Mouse (Mus musculus): ENCODE results near the gene Klc1.
A peak's percentile ranks its signal among the peaks of the same experiment; 100 is the strongest.

Gene Klc1

DNA sequence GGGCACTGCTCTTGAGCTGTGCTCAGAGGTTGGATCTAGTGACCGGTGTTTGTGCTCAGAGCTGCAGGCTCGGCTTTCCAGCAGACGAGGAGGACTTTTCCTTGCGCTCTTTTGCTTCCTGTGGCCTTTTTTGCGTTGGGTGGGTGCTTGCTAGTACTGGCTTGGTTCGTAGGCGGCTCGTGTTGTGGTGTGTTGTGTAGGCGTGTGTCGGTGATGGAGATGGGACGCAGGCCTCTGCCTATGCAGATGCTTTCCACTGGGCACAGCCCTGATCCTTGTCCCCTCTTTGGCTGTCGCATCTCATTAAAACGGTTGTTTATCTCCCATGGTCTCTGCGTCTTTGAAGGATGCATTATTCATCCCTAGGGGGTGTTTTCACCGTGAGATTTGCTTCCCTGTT is 16.2 kb downstream of the Klc1 start:
- no peak for DNase-seq

GRCm38 (mm10) chr12:111777919-111778318 is 19.3 kb downstream of the Klc1 start:
- DNase-seq, result no peak

DNA sequence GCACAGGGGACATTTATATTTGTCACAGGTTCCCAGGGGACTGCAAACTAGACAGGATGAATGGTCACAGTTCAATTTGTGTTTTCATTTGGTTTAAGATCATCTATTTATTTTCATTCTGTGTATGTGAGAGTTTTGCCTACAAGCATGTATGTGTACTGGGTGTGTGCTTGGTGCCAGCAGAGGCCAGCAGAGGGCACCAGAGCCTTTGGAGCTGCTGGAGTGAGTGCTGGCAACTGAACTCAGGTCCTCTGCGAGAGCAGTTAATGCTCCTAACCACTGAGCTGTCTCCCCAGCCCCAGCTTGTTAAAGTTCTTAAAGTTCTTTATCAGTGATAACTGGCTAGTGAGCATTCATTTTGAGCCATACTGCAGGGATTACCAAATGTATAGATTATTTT is 20.9 kb downstream of the Klc1 start:
- no peak for DNase-seq

- no peak for DNase-seq
These were observed 26.5 kb downstream of the Klc1 start for GRCm38 (mm10) chr12:111785174-111785573.

- DNase-seq, result no peak
These were observed 28.4 kb downstream of the Klc1 start for GRCm38 (mm10) chr12:111787015-111787414.

- DNase-seq, result no peak
These were observed 31.4 kb downstream of the Klc1 start for GRCm38 (mm10) chr12:111790090-111790489.

DNA sequence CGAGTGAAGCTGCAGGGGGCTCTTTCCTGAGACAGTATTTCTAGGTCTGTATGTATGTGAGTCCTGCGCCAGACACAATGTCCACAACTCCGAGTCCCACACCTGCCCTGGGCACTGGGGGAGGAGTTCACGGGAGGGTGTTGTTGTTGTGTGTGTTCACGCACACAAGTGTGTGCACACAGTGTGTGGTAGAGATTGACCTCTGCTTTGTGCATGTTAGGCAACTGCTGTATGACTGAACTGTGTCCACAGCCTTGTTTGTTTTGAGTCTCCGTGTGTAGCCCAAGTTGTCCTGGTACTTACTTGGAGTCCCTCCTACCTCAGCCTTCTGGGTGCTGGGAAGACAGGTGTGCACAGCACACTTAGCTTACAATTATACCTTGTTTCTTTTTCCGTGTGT is 32.0 kb downstream of the Klc1 start:
- no peak for DNase-seq

- no peak for DNase-seq
These were observed 32.9 kb downstream of the Klc1 start for GRCm38 (mm10) chr12:111791474-111792104.

GRCm38 (mm10) chr12:111794102-111794501 is 35.5 kb downstream of the Klc1 start:
- no peak for DNase-seq

DNA sequence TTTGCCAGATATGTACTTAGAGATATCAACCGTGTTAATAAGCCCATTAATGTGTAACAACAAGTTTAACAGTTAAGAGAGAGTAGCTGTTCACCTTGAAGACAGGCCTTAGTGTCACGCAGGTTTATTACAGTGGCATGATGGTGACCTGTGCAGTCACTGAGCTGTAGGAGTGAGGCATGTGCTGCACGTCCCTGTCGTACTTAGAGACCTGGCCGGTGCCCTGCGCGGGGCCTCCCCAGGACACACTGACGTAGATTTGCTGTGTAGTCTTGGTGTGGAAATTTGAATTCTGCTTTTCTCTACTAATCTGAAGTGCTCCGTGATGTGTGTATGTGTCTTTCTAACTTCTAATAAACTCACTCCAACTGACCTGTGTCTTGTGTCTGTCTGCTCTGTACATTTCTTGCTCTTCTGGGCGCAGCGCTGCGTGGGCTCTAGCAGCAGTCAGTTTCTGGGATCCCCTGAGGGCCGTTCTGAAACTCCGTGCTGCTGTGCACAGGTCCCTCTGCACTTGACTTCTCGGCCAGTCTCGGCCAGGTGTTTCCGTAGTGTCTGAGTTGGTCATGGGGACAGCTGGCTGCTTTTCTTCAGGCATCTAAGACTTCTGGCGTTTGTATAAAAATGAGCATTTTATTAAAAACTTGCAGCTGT is 36.0 kb downstream of the Klc1 start:
- DNase-seq, result no peak

GRCm38 (mm10) chr12:111795180-111795895 is 36.7 kb downstream of the Klc1 start:
- no peak for DNase-seq

GRCm38 (mm10) chr12:111797251-111797650 is 38.6 kb downstream of the Klc1 start:
- DNase-seq, result no peak

DNA sequence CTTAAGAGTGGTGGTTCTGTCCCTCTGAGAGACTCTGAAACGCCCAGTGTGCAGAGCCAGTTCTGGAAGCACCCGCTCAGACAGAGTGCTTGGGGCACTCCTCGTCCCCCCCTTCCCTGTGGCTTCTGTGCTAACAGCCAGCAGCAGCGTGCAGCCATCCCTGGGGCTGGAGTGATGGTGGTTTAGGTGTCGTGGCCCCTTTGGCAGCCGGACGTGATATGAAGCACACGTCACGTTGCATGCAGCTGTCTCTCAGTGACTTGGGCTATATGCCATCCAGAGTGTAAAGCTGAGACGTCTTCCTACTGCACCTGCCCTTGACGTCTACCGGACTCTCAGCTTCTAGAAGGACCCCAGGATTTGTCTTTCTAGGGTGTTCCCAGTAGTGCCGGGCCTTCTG is 39.8 kb downstream of the Klc1 start:
- DNase-seq, result no peak

DNA sequence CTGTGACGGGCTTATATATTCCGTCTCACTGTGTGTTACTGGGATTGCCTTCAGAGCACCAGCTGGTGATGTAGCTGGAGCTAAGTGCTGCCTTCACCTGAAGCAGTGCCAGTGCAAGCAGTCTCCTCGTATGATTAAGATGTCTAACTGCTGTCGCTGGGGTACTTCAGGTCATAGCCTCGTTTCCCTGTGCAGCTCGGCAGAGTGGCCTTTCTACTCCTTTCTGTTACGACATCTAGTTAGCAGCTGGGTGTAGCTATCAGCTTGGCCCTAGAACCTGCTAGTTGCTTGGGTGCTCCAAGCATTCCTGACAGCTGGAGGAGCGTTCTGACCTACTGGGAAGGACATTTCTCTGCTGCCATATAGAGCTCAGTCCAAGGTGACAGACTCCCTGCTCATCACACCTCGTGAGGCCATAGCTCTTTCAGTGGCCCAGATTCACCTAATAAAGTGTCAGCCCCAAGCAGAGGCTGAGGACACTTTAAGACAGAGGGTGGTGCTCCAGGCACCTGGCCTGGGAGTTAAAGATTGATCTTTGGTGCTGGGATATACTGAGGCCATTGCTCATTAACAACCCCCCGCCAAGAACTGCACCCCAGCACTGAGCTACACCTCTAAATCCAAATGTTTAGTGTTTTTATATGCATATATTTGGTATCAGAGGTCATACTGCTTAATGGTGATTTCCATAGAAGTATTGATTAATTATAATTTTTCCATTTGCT is 42.0 kb downstream of the Klc1 start:
- no peak for DNase-seq

- no peak for DNase-seq
These were observed 44.9 kb downstream of the Klc1 start for GRCm38 (mm10) chr12:111803538-111803937.

DNA sequence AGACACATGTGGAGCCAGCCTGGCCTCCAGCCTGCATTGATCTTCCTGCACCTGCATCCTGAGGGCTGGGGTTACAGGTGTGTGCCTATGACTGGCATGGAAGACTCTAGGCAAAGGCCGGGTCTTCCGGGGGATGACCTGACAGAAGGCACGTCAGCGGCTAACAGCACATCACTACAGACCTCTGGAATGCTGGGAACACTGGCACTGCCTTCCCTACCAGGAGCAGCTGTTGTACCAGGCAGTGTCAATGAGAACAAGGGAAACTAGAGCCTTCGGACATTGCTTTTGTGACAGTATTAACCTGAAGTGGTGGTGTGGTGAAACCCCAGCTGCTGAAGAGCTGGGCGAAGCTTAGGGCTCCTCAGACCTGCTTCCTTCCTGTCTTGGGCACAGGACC is 50.1 kb downstream of the Klc1 start:
- DNase-seq, result no peak

DNA sequence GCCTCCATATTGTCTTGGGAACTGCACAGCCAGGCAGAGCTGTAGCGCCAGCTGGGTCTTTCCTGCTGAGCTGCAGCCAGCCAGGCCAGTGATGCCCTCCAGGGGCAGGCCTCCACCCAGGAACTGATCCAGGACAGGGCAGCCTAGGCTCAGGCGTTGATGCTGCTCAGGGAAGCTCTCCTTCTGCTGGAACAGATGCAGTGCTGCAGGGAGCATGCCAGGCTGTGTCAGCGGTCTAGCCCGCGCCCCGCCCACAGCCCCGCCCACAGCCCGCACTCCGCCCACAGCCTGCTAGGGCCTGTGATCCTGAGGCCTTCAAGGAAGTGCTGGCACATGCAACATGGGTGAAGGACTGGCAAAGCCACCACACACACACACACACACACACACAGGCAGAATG is 51.1 kb downstream of the Klc1 start:
- peak; percentile 36 to 51 for DNase-seq

DNA sequence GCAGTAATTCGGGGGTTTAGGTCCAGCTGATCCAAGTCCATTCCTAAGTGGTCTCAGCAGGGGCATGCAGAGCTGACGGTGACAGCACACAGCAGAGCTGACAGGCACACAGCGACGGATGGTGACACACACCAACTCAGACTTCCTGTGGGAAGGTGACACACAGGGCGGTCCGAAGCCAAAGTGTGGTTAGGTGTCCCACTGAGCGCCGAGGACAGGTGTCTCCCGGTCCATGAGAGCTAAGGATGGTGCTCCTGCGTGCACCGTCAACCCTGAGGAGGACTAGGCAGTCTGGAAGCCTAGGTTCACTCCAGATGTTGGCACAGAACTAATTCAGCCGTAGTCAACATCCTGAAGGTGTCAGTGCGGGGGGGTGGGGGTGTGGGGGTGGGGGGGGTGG is 53.4 kb downstream of the Klc1 start:
- no peak for DNase-seq

DNA sequence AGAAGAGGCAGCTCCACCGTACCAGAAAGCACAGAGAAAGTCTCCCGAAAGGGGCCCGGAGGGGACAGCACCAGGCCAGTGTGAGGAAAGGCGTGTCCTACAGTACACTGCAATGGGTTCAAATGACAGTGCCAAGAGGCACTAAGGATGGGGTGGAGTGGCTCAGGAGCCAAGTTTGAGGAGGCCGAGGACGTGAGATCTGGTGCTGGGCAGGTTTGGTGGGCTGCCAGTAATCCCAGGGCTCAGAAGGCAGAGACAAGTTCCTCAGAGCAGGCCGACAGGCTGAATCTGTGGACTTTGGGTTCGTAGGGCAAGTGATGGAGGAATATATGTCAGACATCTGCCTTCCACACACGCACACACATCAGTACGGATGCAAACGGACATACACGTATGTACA is 54.0 kb downstream of the Klc1 start:
- DNase-seq, result no peak

DNA sequence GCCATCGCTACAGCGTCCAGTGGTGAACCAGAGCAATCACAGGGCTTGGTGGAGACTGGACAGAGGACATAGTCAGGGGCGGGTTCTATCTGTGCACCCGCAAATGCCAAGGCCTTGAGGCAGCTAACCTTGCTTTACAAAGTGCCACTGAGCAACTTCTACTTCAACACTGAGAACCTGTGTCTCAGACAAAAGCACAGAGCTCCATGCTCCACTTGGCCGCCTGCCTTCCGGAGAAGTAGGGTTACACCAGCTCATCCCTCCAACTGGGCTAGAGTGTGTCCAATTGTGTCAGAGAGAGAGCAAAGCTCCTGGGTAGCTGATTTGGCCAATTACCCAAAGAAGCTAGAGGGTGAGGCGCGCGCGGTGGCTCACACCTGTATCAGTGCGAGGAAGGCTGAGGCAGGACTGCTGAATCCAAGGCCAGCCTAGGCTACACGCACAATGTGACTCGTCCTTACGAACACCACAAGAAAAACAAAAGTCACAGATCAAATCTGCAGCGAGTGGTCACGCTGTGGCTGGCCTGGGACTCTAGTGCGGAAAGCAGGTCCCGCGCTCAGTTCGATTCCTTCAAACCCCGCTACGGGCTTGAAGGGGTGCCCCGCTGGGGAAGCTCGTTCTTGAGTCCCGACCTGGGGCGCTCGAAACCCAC is 54.6 kb downstream of the Klc1 start:
- no peak for DNase-seq

GRCm38 (mm10) chr12:111813766-111814617 is 55.3 kb downstream of the Klc1 start, which contains the start of the genes Xrcc3 and Zfyve21:
Gene Xrcc3, minus strand, starts transcription at chr12:111813873.
Gene Zfyve21, plus strand, starts transcription at chr12:111814170.
- peak; percentile 86 to 97 for DNase-seq
